Mouse (Mus musculus) right cerebral cortex, postnatal 4 days (tissue): ENCODE results near the gene Pank2.
"Not testable (repeated sequence)": the region's sequence is repeated elsewhere in the genome, so short reads cannot be mapped to it uniquely, and the experiment has no call there.

ENCODE experiments used
- DNase-seq: peaks from one replicate; pipeline ENCODE4 v3.0.0-alpha.2; 2022

Pank2 gene

DNA sequence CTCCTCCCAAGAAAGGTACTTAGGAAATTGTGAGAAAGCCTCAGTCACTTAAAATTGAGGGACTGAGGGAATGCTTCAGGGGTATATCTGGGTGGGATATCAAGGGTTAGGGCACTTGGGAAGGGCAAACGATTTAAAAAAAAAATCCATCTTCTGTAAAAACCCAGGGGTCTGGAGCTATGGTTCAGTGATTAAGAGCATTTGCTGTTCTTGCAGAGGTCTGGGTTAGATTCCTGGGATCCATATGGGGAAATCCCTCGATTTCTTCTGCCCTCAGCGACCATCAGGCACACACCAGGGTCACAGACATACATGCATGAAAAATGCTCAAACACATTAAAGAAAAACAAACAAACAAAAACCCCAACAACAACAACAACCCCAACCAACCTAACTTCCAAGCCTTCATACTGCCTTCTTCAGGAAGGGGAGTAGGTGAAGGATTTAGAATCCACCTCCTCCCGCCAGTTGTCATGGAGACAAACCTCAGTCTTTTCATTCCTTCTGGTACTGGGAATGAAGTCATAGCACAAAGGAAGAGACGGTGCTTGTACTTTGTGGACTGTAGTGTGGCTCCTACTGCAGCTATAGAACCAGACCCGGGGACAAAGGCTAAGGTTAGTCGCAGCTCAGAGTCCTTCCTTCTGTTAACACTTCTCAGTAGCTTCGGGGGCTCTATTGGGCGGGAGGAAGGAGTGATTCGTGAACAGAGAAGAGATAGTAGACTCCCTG lies 648 bp upstream of the Pank2 start:
- DNase-seq = no peak

- DNase-seq = no peak
Observed at GRCm38 (mm10) chr2:131262680-131263670, 680 bp downstream of the Pank2 start.

- no peak for DNase-seq
Observed at GRCm38 (mm10) chr2:131264027-131264426, 1.7 kb downstream of the Pank2 start.

GRCm38 (mm10) chr2:131265056-131265455 lies 2.8 kb downstream of the Pank2 start:
- DNase-seq = no peak

DNA sequence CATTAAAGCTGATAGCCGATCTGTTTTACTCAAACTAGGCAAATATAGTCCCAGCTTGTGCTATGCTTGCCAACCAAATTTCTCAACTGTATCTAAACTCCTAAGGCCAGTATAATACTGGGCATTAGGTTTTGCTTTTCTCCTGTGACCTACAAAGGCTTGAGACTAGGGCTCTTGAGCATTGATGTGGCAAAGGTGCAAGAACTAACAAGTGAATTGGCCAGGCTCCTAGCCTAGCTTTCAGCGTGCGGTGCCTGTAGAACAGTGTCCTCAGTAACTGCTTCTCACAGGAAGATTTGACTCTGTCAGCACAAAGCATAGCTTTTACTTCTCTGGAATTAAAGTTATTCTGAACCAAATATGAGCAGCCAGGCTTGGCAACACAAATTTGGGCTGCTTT lies 13.2 kb downstream of the Pank2 start:
- no peak for DNase-seq

- no peak for DNase-seq
Observed at GRCm38 (mm10) chr2:131276722-131277121, 14.4 kb downstream of the Pank2 start.

DNA sequence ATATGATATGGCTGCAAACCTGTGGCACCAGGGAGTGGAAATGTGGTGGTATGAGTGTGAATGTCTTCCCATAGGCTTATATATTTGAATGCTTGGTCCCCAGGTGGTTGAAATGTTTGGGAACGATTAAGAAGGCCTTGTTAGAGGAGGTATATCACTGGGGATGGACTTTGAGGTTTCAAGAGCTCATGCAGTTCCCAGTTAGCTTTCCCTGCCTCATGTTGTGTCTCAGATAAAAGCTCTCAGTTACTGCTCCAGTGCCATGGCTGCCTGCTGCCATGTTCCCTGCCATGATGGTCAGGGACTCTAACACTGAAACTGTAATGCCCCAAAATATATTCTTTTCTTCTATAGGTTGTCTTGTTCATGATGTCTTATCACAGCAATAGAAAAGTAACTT lies 19.3 kb downstream of the Pank2 start:
- no peak for DNase-seq

DNA sequence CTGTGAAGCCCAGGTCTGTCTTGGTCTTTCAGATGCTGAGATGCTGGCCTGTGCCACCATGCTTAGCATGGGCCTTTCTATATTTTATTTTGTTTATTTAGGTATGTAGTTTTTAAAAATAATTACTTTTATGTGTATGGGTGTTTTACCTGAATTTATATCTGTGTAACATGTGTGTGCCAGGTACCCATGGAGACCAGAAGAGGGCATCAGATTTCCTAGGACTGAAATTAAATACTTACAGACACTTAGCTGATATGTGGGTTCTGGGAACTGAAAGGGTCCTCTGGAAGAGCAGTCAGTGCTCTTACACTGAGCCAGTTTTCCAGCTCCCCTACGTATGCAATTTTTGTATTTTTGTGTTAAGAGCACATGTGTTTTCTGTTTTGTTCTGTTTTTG lies 24.0 kb downstream of the Pank2 start:
- no peak for DNase-seq

GRCm38 (mm10) chr2:131290669-131291068 lies 28.4 kb downstream of the Pank2 start:
- no peak for DNase-seq

- DNase-seq = no peak
Observed at GRCm38 (mm10) chr2:131296746-131297261, 34.5 kb downstream of the Pank2 start.

- DNase-seq = not testable (repeated sequence)
Observed at GRCm38 (mm10) chr2:131298674-131299073, 36.4 kb downstream of the Pank2 start.

GRCm38 (mm10) chr2:131300485-131300884 lies 38.2 kb downstream of the Pank2 start:
- DNase-seq = no peak

DNA sequence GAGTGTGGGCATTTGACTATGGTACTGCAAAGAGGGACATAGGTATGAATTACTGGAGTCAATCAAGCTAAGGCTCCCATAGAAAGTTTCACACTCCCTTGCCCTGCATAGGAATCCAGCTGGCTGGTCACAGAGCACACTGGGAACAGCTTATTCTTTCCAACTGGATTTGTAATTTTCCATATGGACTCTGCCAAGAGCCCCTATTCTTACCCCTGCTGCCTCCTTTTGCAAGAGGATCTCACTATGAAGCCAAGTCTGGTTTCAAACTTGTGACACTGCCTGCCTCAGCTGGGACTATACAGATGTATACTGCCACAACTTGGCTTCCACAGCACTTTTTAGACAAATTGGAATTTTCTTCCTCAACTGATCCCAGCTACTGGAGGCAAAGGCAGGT lies 39.3 kb downstream of the Pank2 start:
- no peak for DNase-seq

DNA sequence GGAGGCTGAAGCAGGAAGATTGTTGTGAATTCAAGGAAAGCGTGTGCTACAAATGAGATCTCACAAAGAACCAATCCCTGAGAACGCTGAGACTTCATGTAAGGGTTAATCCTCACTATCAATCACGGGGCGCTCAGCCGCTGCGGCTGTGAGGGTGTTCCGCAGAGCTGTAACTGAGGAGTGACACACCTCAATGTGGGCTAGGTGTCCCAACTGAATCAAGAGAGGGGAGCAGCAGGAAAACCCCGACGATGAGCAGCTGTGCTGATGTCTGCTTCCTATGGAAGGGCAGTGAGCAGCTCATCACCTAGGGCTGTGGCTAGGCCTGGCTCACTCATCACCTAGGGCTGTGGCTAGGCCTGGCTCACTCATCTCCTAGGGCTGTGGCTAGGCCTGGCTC lies 42.2 kb downstream of the Pank2 start:
- DNase-seq = no peak

- not testable (repeated sequence) for DNase-seq
Observed at GRCm38 (mm10) chr2:131305226-131305625, 42.9 kb downstream of the Pank2 start.

DNA sequence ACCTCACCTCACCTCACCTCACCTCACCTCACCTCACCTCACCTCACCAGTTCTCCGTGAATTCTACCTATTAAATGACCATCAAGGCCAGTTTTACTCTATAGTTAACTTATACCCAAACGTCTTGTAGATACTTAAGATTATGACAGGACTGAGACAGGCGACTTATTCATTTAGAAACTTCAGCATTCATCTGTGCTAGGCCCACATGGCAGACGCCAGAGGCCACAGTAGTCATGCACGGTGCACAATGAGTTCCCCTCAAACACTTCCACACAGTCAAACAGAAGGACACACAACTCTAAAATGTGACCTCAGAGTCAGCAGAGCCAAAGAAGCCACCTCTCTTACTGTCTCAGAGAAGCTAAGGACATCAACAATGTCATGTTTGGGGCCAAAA lies 45.1 kb downstream of the Pank2 start:
- no peak for DNase-seq

- DNase-seq = no peak
Observed at GRCm38 (mm10) chr2:131307822-131308221, 45.5 kb downstream of the Pank2 start.

GRCm38 (mm10) chr2:131309296-131309695 lies 47.0 kb downstream of the Pank2 start:
- no peak for DNase-seq

GRCm38 (mm10) chr2:131316167-131316566 lies 53.9 kb downstream of the Pank2 start:
- no peak for DNase-seq

- no peak for DNase-seq
Observed at GRCm38 (mm10) chr2:131319401-131319800, 57.1 kb downstream of the Pank2 start.

- DNase-seq = not testable (repeated sequence)
Observed at GRCm38 (mm10) chr2:131321192-131321591, 58.9 kb downstream of the Pank2 start.

DNA sequence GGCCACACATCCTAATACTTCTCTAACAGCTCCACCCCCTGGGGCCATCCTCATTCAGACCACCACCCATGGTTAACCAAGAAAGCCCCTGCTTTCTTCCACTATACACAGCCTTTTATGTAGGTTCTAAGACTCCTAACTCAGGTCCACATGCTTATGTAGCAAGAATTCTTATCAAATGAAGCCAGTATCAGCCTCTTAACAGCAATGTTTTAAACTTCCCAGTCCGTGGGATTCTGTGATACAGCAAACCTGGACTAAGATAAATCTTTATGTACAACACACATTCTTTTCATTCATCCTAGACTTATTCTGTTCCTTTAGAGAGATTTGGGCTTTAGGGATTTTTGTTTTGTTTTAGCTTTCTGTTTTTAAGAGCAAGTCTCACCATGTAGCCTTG lies 61.4 kb downstream of the Pank2 start:
- no peak for DNase-seq

DNA sequence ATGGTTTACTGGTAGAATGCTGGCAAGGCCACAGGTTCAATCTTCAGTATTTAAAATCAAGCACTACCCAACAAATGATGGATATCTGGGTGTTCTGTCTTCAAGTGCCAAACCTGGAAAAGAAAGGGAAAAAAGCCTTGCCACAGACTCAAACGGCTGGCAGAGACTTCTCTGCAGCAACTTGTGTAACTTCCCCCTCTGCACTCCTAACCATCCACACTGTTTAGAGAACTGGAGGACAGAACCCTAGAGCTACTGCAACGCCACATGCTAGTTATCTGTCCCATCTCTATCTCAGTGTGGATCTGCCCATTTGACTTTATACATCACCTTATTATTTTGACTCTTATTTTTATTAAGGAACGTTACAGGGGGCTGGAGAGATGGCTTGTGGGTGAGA lies 63.7 kb downstream of the Pank2 start:
- DNase-seq = no peak

DNA sequence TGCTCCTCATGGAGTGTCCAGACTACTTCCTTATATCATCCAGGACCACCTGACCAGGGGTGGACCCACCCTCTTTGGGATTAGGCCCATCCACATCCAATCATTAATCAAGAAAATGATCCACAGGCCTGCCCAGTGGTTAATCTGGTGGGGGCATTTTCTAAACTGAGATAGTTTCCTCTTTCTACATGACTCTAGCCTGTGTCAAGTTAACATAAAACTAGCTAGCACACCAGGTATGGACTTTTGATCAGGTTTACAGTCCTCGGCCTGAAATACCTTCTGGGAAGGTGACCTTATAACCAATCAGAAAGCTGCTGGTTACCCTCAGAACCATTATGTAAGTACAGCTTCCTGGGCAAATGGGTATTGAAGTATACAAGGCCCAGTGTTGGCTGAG lies 66.7 kb downstream of the Pank2 start:
- no peak for DNase-seq
